16 mouse cellular contexts compared by ENCODE assay signal in genomic region chr9:7015600-7015999, GRCm38 (mm10).
"Had no signal": no experiment of that assay in that cellular context is flagged by ENCODE, and none has a peak within 500 bp of the region (broad histone marks: within the 10 kb centered on the region; RNA-seq: fewer than 3 reads in every experiment).

No protein-coding gene starts in this region.

- H3K27me3 ChIP-seq: neural tube, embryonic 13.5 days; neural tube, embryonic 15.5 days; stomach, embryonic 15.5 days had no signal

- H3K9me3 ChIP-seq: neural tube, embryonic 13.5 days; neural tube, embryonic 15.5 days; stomach, embryonic 15.5 days had no signal

- H3K9ac ChIP-seq: neural tube, embryonic 13.5 days; neural tube, embryonic 15.5 days; stomach, embryonic 15.5 days had no signal

- H3K4me3 ChIP-seq: neural tube, embryonic 13.5 days; neural tube, embryonic 15.5 days; stomach, embryonic 15.5 days had no signal

- H3K4me1 ChIP-seq: neural tube, embryonic 13.5 days; neural tube, embryonic 15.5 days; stomach, embryonic 15.5 days had no signal

- H3K27ac ChIP-seq: neural tube, embryonic 13.5 days; neural tube, embryonic 15.5 days; stomach, embryonic 15.5 days; stomach, postnatal 0 days had no signal

- H3K4me2 ChIP-seq: neural tube, embryonic 13.5 days; neural tube, embryonic 15.5 days; stomach, embryonic 15.5 days had no signal

- H3K36me3 ChIP-seq: stomach, embryonic 15.5 days had no signal

- DNase-seq: retina, postnatal 1 day; right cerebral cortex, adult 18-20 months; right cerebral cortex, postnatal 14 days; right cerebral cortex, postnatal 25 days; right cerebral cortex, postnatal 4 days; spleen, adult 18-20 months; thymus, adult 18-20 months; thymus, adult 2 months; thymus, postnatal 14 days; thymus, postnatal 25 days; thymus, postnatal 36 days; thymus, postnatal 4 days had no signal
